In the genomic region with DNA sequence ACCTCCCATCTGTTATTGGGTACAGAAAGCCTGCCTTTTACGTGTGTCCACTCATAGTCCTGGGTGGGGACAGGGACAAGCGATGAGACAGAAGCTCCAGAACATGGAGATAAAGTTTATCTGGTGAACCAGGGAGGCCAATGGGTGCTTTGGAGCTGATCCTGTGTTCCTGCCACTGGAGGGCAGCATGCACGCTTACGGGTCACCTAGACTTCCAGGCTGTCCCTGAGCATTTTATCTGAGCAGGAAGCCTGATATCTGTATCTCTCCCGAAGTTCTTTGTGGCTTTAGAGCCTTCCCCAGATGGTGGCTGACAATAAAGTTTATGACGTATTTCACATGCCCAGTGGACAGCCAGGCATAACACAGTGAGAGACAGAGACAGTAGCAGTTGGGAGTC, we compare ENCODE assay signal across 9 mouse cellular contexts. TPM values are rescaled to one million over a fixed set of nuclear protein-coding genes. Genes with fewer than 3 reads are reported as not detected.
DNase-seq lines count a peak whose midpoint lies in the region; ATAC-seq lines count a peak whose summit lies in the region.
"Had no signal": no experiment of that assay in that cellular context is flagged by ENCODE, and none has a peak within 500 bp of the region (broad histone marks: within the 10 kb centered on the region; RNA-seq: fewer than 3 reads in every experiment).

No protein-coding gene starts in this region.

- H3K27ac ChIP-seq in hindbrain, embryonic 14.5 days = no peak overlapping the region
- no peak overlapping the region for H3K27ac ChIP-seq in limb, embryonic 11.5 days (replicated peaks; ENCODE audit: low read depth, low read length)
- H3K27ac ChIP-seq: macrophage had no signal

- no peaks in the 10 kb centered on the region for H3K27me3 ChIP-seq in hindbrain, embryonic 14.5 days (ENCODE audit: control insufficient read depth, insufficient read depth, low read length)
- no peaks in the 10 kb centered on the region for H3K27me3 ChIP-seq in limb, embryonic 11.5 days (ENCODE audit: control insufficient read depth, insufficient read depth, low read length)

- WGBS in hindbrain, embryonic 14.5 days = 46% methylated on average over 6 of the region's 6 CpGs
- WGBS in limb, embryonic 11.5 days = 45% methylated on average over 6 of the region's 6 CpGs

- no peaks in the 10 kb centered on the region for H3K9me3 ChIP-seq in hindbrain, embryonic 14.5 days (ENCODE audit: control insufficient read depth, low read length)
- H3K9me3 ChIP-seq in limb, embryonic 11.5 days (ENCODE audit: control insufficient read depth, low read length) = no peaks in the 10 kb centered on the region

- peak; percentile 33 to 42 for DNase-seq in left cerebral cortex, adult 18-20 months (ENCODE audit: low spot score in 2 of 2)
- no peak for DNase-seq in left cerebral cortex, adult 8-10 months (ENCODE audit: low spot score in 2 of 2)
- peak; percentile 36 for DNase-seq in MEL-GATA-1-ER (ENCODE audit: extremely low read depth, low read depth)
- peak; percentile 53 for DNase-seq in c-Kit-positive CD71-positive TER-119-negative erythroid progenitor cells, embryonic 14.5 days (ENCODE audit: low read depth)
- peak; percentile 61 for DNase-seq in hindbrain, embryonic 14.5 days (ENCODE audit: low spot score)
- peak; percentile 45 for DNase-seq in limb, embryonic 11.5 days (ENCODE audit: low spot score)
- peak; percentile 33 for DNase-seq in neural tube, embryonic 10.5 days (ENCODE audit: extremely low spot score, low spot score)
- no peak for DNase-seq in urinary bladder, postnatal 4 days (ENCODE audit: low spot score in 2 of 2)

- H3K9ac ChIP-seq in hindbrain, embryonic 14.5 days = no peak overlapping the region
- no peak overlapping the region for H3K9ac ChIP-seq in limb, embryonic 11.5 days (ENCODE audit: low read length)

- H3K4me1 ChIP-seq in hindbrain, embryonic 14.5 days (replicated peaks; ENCODE audit: control insufficient read depth, insufficient read depth, low read length) = no peaks in the 10 kb centered on the region
- no peaks in the 10 kb centered on the region for H3K4me1 ChIP-seq in limb, embryonic 11.5 days (ENCODE audit: control insufficient read depth, insufficient read depth, low read length)

- no peaks in the 10 kb centered on the region for H3K36me3 ChIP-seq in hindbrain, embryonic 14.5 days (replicated peaks; ENCODE audit: control insufficient read depth, insufficient read depth)
- no peaks in the 10 kb centered on the region for H3K36me3 ChIP-seq in limb, embryonic 11.5 days (ENCODE audit: control insufficient read depth, insufficient read depth, low read length)

- H3K4me3 ChIP-seq in hindbrain, embryonic 14.5 days (replicated peaks; ENCODE audit: low read length) = no peak overlapping the region
- no peak overlapping the region for H3K4me3 ChIP-seq in limb, embryonic 11.5 days (ENCODE audit: low read depth, low read length)

- ATAC-seq in hindbrain, embryonic 14.5 days (ENCODE audit: low FRiP score) = no peak
- ATAC-seq in limb, embryonic 11.5 days (ENCODE audit: insufficient number of reproducible peaks, low FRiP score, low TSS enrichment, low read depth) = no peak

- no peak overlapping the region for H3K4me2 ChIP-seq in hindbrain, embryonic 14.5 days (replicated peaks)
- no peak overlapping the region for H3K4me2 ChIP-seq in limb, embryonic 11.5 days (ENCODE audit: low read depth, severe bottlenecking)

RNA-seq across cellular contexts. Expression of gene Steap3, which starts 41.2 kb away (rescaled TPM):
- 1 to 10 TPM; 4.8 to 5.6 TPM for total RNA-seq in left cerebral cortex, adult 18-20 months (2021)
- 1 to 10 TPM; 5.6 to 7.5 (median 6.1) TPM for total RNA-seq in left cerebral cortex, adult 8-10 months (2022)
- polyA plus RNA-seq in hindbrain, embryonic 14.5 days (2014; fragmentation: Nextera tagmentation; extraction: Ambion mirVana) = 2.7 and 3.0 TPM in 2 replicates
- 2.9 and 4.1 TPM in 2 replicates for polyA plus RNA-seq in limb, embryonic 11.5 days (2014; fragmentation: Nextera tagmentation; extraction: Ambion mirVana)

Comparison
In these comparisons a context has a peak if more than half of its experiments do, and no peak if none do; other contexts are left out.
1. DNase-seq: peak in left cerebral cortex, adult 18-20 months (2 of 2), MEL-GATA-1-ER (single experiment), c-Kit-positive CD71-positive TER-119-negative erythroid progenitor cells, embryonic 14.5 days (single experiment), hindbrain, embryonic 14.5 days (single experiment), limb, embryonic 11.5 days (single experiment) and neural tube, embryonic 10.5 days (single experiment); none in left cerebral cortex, adult 8-10 months (0 of 2) and urinary bladder, postnatal 4 days (0 of 2).